Mouse (Mus musculus): ENCODE results near the gene Pgm1. TPM values are rescaled to one million over a fixed set of nuclear protein-coding genes. Genes with fewer than 3 reads are reported as not detected.

Gene Pgm1
- polyA plus RNA-seq, 1 experiment from 2014 or later = 110 TPM

- no peak for ATAC-seq (ENCODE audit: insufficient read depth, low FRiP score, low read depth)
- WGBS = 77% methylated on average over 7 of the region's 7 CpGs
- no peak overlapping the region for H3K9ac ChIP-seq
- no peaks in the 10 kb centered on the region for H3K36me3 ChIP-seq
- no peak overlapping the region for H3K27ac ChIP-seq
- H3K4me3 ChIP-seq (replicated peaks) = no peak overlapping the region
- H3K4me2 ChIP-seq = no peak overlapping the region
- no peaks in the 10 kb centered on the region for H3K4me1 ChIP-seq
- H3K27me3 ChIP-seq (replicated peaks) = no peaks in the 10 kb centered on the region
- H3K9me3 ChIP-seq = no peaks in the 10 kb centered on the region
Observed at GRCm38 (mm10) chr4:99985086-99985485, 55.9 kb downstream of the Pgm1 start.

- Histone ChIP-seq H3K9ac (no peak overlapping the region), H3K4me1 (no peaks in the 10 kb centered on the region), H3K36me3 (no peaks in the 10 kb centered on the region), H3K4me3 (replicated peaks) (no peak overlapping the region), H3K27ac (no peak overlapping the region), H3K4me2 (no peak overlapping the region), H3K9me3 (no peaks in the 10 kb centered on the region), H3K27me3 (replicated peaks) (no peaks in the 10 kb centered on the region)
- 70% methylated on average over 12 of the region's 12 CpGs for WGBS
- no peak for ATAC-seq (ENCODE audit: insufficient read depth, low FRiP score, low read depth)
Observed at GRCm38 (mm10) chr4:99985631-99986030, 56.4 kb downstream of the Pgm1 start.

GRCm38 (mm10) chr4:99986609-99987008 is 57.4 kb downstream of the Pgm1 start:
- Histone ChIP-seq H3K27me3 (replicated peaks) (no peaks in the 10 kb centered on the region), H3K9me3 (no peaks in the 10 kb centered on the region), H3K36me3 (no peaks in the 10 kb centered on the region), H3K27ac (no peak overlapping the region), H3K4me2 (no peak overlapping the region), H3K4me3 (replicated peaks) (no peak overlapping the region), H3K9ac (no peak overlapping the region), H3K4me1 (no peaks in the 10 kb centered on the region)
- ATAC-seq (ENCODE audit: insufficient read depth, low FRiP score, low read depth) = no peak
- WGBS = 82% methylated on average over 10 of the region's 10 CpGs

GRCm38 (mm10) chr4:99988771-99989170 is 59.6 kb downstream of the Pgm1 start:
- Histone ChIP-seq H3K4me3 (replicated peaks) (no peak overlapping the region), H3K36me3 (no peaks in the 10 kb centered on the region), H3K4me1 (no peaks in the 10 kb centered on the region), H3K9me3 (no peaks in the 10 kb centered on the region), H3K27ac (no peak overlapping the region), H3K9ac (no peak overlapping the region), H3K4me2 (no peak overlapping the region), H3K27me3 (replicated peaks) (no peaks in the 10 kb centered on the region)
- WGBS = 45% methylated on average over 7 of the region's 7 CpGs
- no peak for ATAC-seq (ENCODE audit: insufficient read depth, low FRiP score, low read depth)

GRCm38 (mm10) chr4:100000971-100001370 is 71.8 kb downstream of the Pgm1 start:
- Histone ChIP-seq H3K4me2 (no peak overlapping the region), H3K4me1 (no peaks in the 10 kb centered on the region), H3K9ac (no peak overlapping the region), H3K4me3 (replicated peaks) (no peak overlapping the region), H3K27me3 (replicated peaks) (no peaks in the 10 kb centered on the region), H3K36me3 (no peaks in the 10 kb centered on the region), H3K9me3 (no peaks in the 10 kb centered on the region), H3K27ac (no peak overlapping the region)
- WGBS = 59% methylated on average over 5 of the region's 5 CpGs
- no peak for ATAC-seq (ENCODE audit: insufficient read depth, low FRiP score, low read depth)

GRCm38 (mm10) chr4:100001806-100002205 is 72.6 kb downstream of the Pgm1 start:
- H3K36me3 ChIP-seq = no peaks in the 10 kb centered on the region
- no peak overlapping the region for H3K4me3 ChIP-seq (replicated peaks)
- H3K9ac ChIP-seq = no peak overlapping the region
- no peaks in the 10 kb centered on the region for H3K27me3 ChIP-seq (replicated peaks)
- WGBS = 64% methylated on average over 7 of the region's 7 CpGs
- ATAC-seq (ENCODE audit: insufficient read depth, low FRiP score, low read depth) = no peak
- H3K4me1 ChIP-seq = no peaks in the 10 kb centered on the region
- H3K4me2 ChIP-seq = no peak overlapping the region
- H3K27ac ChIP-seq = no peak overlapping the region
- H3K9me3 ChIP-seq = no peaks in the 10 kb centered on the region

- no peak overlapping the region for H3K27ac ChIP-seq
- WGBS = 72% methylated on average over 7 of the region's 7 CpGs
- H3K27me3 ChIP-seq (replicated peaks) = no peaks in the 10 kb centered on the region
- H3K9me3 ChIP-seq = no peaks in the 10 kb centered on the region
- H3K4me2 ChIP-seq = no peak overlapping the region
- H3K4me3 ChIP-seq (replicated peaks) = no peak overlapping the region
- H3K9ac ChIP-seq = no peak overlapping the region
- no peak for ATAC-seq (ENCODE audit: insufficient read depth, low FRiP score, low read depth)
- no peaks in the 10 kb centered on the region for H3K36me3 ChIP-seq
- H3K4me1 ChIP-seq = peaks cover 5% of the 10 kb centered on the region
Observed at GRCm38 (mm10) chr4:100007721-100008120, 78.5 kb downstream of the Pgm1 start.

GRCm38 (mm10) chr4:100008371-100009090 is 79.3 kb downstream of the Pgm1 start:
- WGBS = 28% methylated on average over 5 of the region's 5 CpGs
- no peak overlapping the region for H3K9ac ChIP-seq
- H3K36me3 ChIP-seq = no peaks in the 10 kb centered on the region
- no peak overlapping the region for H3K4me3 ChIP-seq (replicated peaks)
- H3K27me3 ChIP-seq (replicated peaks) = no peaks in the 10 kb centered on the region
- peak; percentile 89 for ATAC-seq (ENCODE audit: insufficient read depth, low FRiP score, low read depth)
- H3K27ac ChIP-seq = peak overlapping the region; percentile 13; the same call in 1 of the 2 replicates
- peaks cover 5% of the 10 kb centered on the region for H3K4me1 ChIP-seq
- H3K9me3 ChIP-seq = no peaks in the 10 kb centered on the region
- 0 out of 2 replicates have a peak overlapping the region, but pooled peaks have one; percentile 11 for H3K4me2 ChIP-seq

- H3K4me1 ChIP-seq = peaks cover 5% of the 10 kb centered on the region
- no peaks in the 10 kb centered on the region for H3K27me3 ChIP-seq (replicated peaks)
- no peaks in the 10 kb centered on the region for H3K36me3 ChIP-seq
- peak overlapping the region; percentile 13; the same call in 1 of the 2 replicates for H3K27ac ChIP-seq
- no peak for ATAC-seq (ENCODE audit: insufficient read depth, low FRiP score, low read depth)
- H3K9ac ChIP-seq = no peak overlapping the region
- H3K4me2 ChIP-seq = no peak overlapping the region
- H3K9me3 ChIP-seq = no peaks in the 10 kb centered on the region
- WGBS = 40% methylated on average over 8 of the region's 8 CpGs
- H3K4me3 ChIP-seq (replicated peaks) = no peak overlapping the region
Observed at GRCm38 (mm10) chr4:100009211-100009678, 80.0 kb downstream of the Pgm1 start.

- ATAC-seq (ENCODE audit: insufficient read depth, low FRiP score, low read depth) = no peak
- Histone ChIP-seq H3K4me3 (replicated peaks) (no peak overlapping the region), H3K4me1 (peaks cover 5% of the 10 kb centered on the region), H3K36me3 (no peaks in the 10 kb centered on the region), H3K27me3 (replicated peaks) (no peaks in the 10 kb centered on the region), H3K9ac (no peak overlapping the region), H3K4me2 (no peak overlapping the region), H3K9me3 (no peaks in the 10 kb centered on the region), H3K27ac (no peak overlapping the region)
- WGBS = 81% methylated on average over 3 of the region's 3 CpGs
Observed at GRCm38 (mm10) chr4:100010916-100011315, 81.7 kb downstream of the Pgm1 start.

- H3K9me3 ChIP-seq = no peaks in the 10 kb centered on the region
- H3K9ac ChIP-seq = no peak overlapping the region
- H3K4me3 ChIP-seq (replicated peaks) = no peak overlapping the region
- H3K4me2 ChIP-seq = no peak overlapping the region
- no peak overlapping the region for H3K27ac ChIP-seq
- H3K4me1 ChIP-seq = peaks cover 5% of the 10 kb centered on the region
- H3K36me3 ChIP-seq = no peaks in the 10 kb centered on the region
- 61% methylated on average over 3 of the region's 3 CpGs for WGBS
- no peaks in the 10 kb centered on the region for H3K27me3 ChIP-seq (replicated peaks)
- no peak for ATAC-seq (ENCODE audit: insufficient read depth, low FRiP score, low read depth)
Observed at GRCm38 (mm10) chr4:100011563-100011962, 82.3 kb downstream of the Pgm1 start.

- WGBS = 75% methylated on average over 8 of the region's 8 CpGs
- no peak overlapping the region for H3K4me2 ChIP-seq
- no peaks in the 10 kb centered on the region for H3K36me3 ChIP-seq
- no peak overlapping the region for H3K4me3 ChIP-seq (replicated peaks)
- H3K27ac ChIP-seq = no peak overlapping the region
- H3K9ac ChIP-seq = no peak overlapping the region
- no peaks in the 10 kb centered on the region for H3K27me3 ChIP-seq (replicated peaks)
- H3K4me1 ChIP-seq = peaks cover 5% of the 10 kb centered on the region
- no peak for ATAC-seq (ENCODE audit: insufficient read depth, low FRiP score, low read depth)
- no peaks in the 10 kb centered on the region for H3K9me3 ChIP-seq
Observed at GRCm38 (mm10) chr4:100012361-100013035, 83.3 kb downstream of the Pgm1 start.

Data from stomach, embryonic 15.5 days (tissue).